Mouse (Mus musculus) hindbrain, embryonic 13.5 days (tissue): Measurements from ENCODE around the gene Zfr. TPM values are rescaled to one million over a fixed set of nuclear protein-coding genes. Genes with fewer than 3 reads are reported as not detected.
"Not testable (repeated sequence)": the region's sequence is repeated elsewhere in the genome, so short reads cannot be mapped to it uniquely, and the experiment has no call there.

Experiments
- ATAC-seq: fragments of 200-750 bp; cut with Nextera tagmentation; 2 replicates; pipeline ENCODE4 v1.8.0; 2017; ENCODE audit warnings: moderate TSS enrichment; ENCODE audit not compliant: low FRiP score
- H3K27ac ChIP-seq: fragments of 300-500 bp; sonication (generic); 2 replicates; pipeline ENCODE4 v1.5.1; 2015; ENCODE audit warnings: inconsistent platforms, mild to moderate bottlenecking, moderate library complexity
- H3K27me3 ChIP-seq: fragments of 300-500 bp; sonication (generic); 2 replicates; pipeline ENCODE4 v1.6.1; 2015; ENCODE audit warnings: mild to moderate bottlenecking, inconsistent platforms
- H3K36me3 ChIP-seq: fragments of 300-500 bp; sonication (generic); 2 replicates; pipeline ENCODE4 v1.6.1; 2015; ENCODE audit warnings: mild to moderate bottlenecking, inconsistent platforms
- H3K4me1 ChIP-seq: fragments of 300-500 bp; sonication (generic); replicated peaks from 2 replicates; pipeline ENCODE4 v1.6.1; 2015; ENCODE audit warnings: inconsistent platforms
- H3K4me2 ChIP-seq: fragments of 300-500 bp; sonication (generic); 2 replicates; pipeline ENCODE4 v1.6.1; 2015; ENCODE audit warnings: inconsistent platforms, mild to moderate bottlenecking, moderate library complexity
- H3K4me3 ChIP-seq: fragments of 300-500 bp; sonication (generic); 2 replicates; pipeline ENCODE4 v1.5.1; 2015; ENCODE audit warnings: mild to moderate bottlenecking, inconsistent platforms
- H3K9ac ChIP-seq: fragments of 300-500 bp; sonication (generic); 2 replicates; pipeline ENCODE4 v1.6.1; 2015; ENCODE audit warnings: mild to moderate bottlenecking, inconsistent platforms
- H3K9me3 ChIP-seq: fragments of 300-500 bp; sonication (generic); 2 replicates; pipeline ENCODE4 v1.6.1; 2016; ENCODE audit warnings: inconsistent platforms
- WGBS: fragments of 180-500 bp; shearing (Covaris S2); methylation state at CpG from one replicate; pipeline ENCODE4 v1.1.7; 2015; 5-methylcytosine and 5-hydroxymethylcytosine counted together
- polyA plus RNA-seq: library from polyadenylated mRNA; unstranded; fragments of >200 nt; fragmentation: Nextera tagmentation; extraction: Ambion mirVana; gene quantifications from 2 replicates; pipeline ENCODE4 v1.2.1, GENCODE M21; 2015

The Zfr gene
- polyA plus RNA-seq, 1 experiment from 2014 or later = 147 TPM

- ATAC-seq = no peak
- WGBS = 74% methylated on average over 1 of the region's 1 CpGs
- H3K4me2 ChIP-seq = no peak overlapping the region
Observed at GRCm38 (mm10) chr15:12212266-12212665, 94.6 kb downstream of the Zfr start.

GRCm38 (mm10) chr15:12214531-12215414 is 97.1 kb downstream of the Zfr start:
- H3K4me1 ChIP-seq = peaks cover 36% of the 10 kb centered on the region
- 75% methylated on average over 14 of the region's 14 CpGs for WGBS
- H3K9ac ChIP-seq = no peak overlapping the region
- no peaks in the 10 kb centered on the region for H3K27me3 ChIP-seq
- no peak overlapping the region for H3K4me3 ChIP-seq
- no peaks in the 10 kb centered on the region for H3K9me3 ChIP-seq
- no peak for ATAC-seq
- no peaks in the 10 kb centered on the region for H3K36me3 ChIP-seq
- H3K27ac ChIP-seq = no peak overlapping the region
- H3K4me2 ChIP-seq = no peak overlapping the region

More at GRCm38 (mm10) chr15:12212266-12212665, 94.6 kb downstream of the Zfr start:
- Histone ChIP-seq H3K27ac (no peak overlapping the region), H3K36me3 (no peaks in the 10 kb centered on the region), H3K4me1 (peaks cover 46% of the 10 kb centered on the region), H3K9ac (no peak overlapping the region), H3K27me3 (no peaks in the 10 kb centered on the region), H3K9me3 (no peaks in the 10 kb centered on the region), H3K4me3 (no peak overlapping the region)

GRCm38 (mm10) chr15:12215415-12215718 is 97.7 kb downstream of the Zfr start:
- WGBS = 95% methylated on average over 5 of the region's 5 CpGs
- Histone ChIP-seq H3K36me3 (no peaks in the 10 kb centered on the region), H3K27me3 (no peaks in the 10 kb centered on the region), H3K4me3 (no peak overlapping the region), H3K9me3 (no peaks in the 10 kb centered on the region), H3K9ac (no peak overlapping the region), H3K27ac (no peak overlapping the region), H3K4me2 (no peak overlapping the region), H3K4me1 (peaks cover 36% of the 10 kb centered on the region)
- no peak for ATAC-seq

GRCm38 (mm10) chr15:12216119-12216518 is 98.5 kb downstream of the Zfr start:
- WGBS = 92% methylated on average over 8 of the region's 8 CpGs
- no peak overlapping the region for H3K27ac ChIP-seq
- H3K36me3 ChIP-seq = no peaks in the 10 kb centered on the region
- H3K4me2 ChIP-seq = no peak overlapping the region
- no peak overlapping the region for H3K9ac ChIP-seq
- H3K4me1 ChIP-seq = peaks cover 40% of the 10 kb centered on the region
- no peaks in the 10 kb centered on the region for H3K9me3 ChIP-seq
- no peak overlapping the region for H3K4me3 ChIP-seq
- H3K27me3 ChIP-seq = no peaks in the 10 kb centered on the region
- ATAC-seq = no peak

- H3K27me3 ChIP-seq = no peaks in the 10 kb centered on the region
- H3K36me3 ChIP-seq = no peaks in the 10 kb centered on the region
- H3K4me3 ChIP-seq = no peak overlapping the region
- no peak overlapping the region for H3K4me2 ChIP-seq
- no peak overlapping the region for H3K9ac ChIP-seq
- H3K27ac ChIP-seq = no peak overlapping the region
- no peaks in the 10 kb centered on the region for H3K9me3 ChIP-seq
- no peak for ATAC-seq
- peaks cover 39% of the 10 kb centered on the region for H3K4me1 ChIP-seq
- WGBS = 79% methylated on average over 13 of the region's 13 CpGs
Observed at GRCm38 (mm10) chr15:12216798-12217197, 99.2 kb downstream of the Zfr start.

GRCm38 (mm10) chr15:12217332-12217731 is 99.7 kb downstream of the Zfr start:
- H3K4me2 ChIP-seq, H3K4me3 ChIP-seq, H3K36me3 ChIP-seq, H3K27ac ChIP-seq, H3K27me3 ChIP-seq, ATAC-seq, H3K9me3 ChIP-seq, H3K9ac ChIP-seq: not testable (repeated sequence)
- 89% methylated on average over 3 of the region's 3 CpGs for WGBS
- H3K4me1 ChIP-seq = peaks cover 44% of the 10 kb centered on the region

- Histone ChIP-seq H3K36me3 (no peaks in the 10 kb centered on the region), H3K4me3 (no peak overlapping the region), H3K27ac (no peak overlapping the region), H3K9me3 (no peaks in the 10 kb centered on the region), H3K4me1 (peaks cover 48% of the 10 kb centered on the region), H3K9ac (no peak overlapping the region), H3K4me2 (no peak overlapping the region), H3K27me3 (no peaks in the 10 kb centered on the region)
- WGBS = 26% methylated on average over 5 of the region's 5 CpGs
- 0 out of 2 replicates have a peak, but pooled peaks have one; percentile 22 for ATAC-seq
Observed at GRCm38 (mm10) chr15:12217849-12218248, 100.2 kb downstream of the Zfr start.

- 94% methylated on average over 11 of the region's 11 CpGs for WGBS
- Histone ChIP-seq H3K4me3 (no peak overlapping the region), H3K36me3 (no peaks in the 10 kb centered on the region), H3K9me3 (no peaks in the 10 kb centered on the region), H3K4me1 (peaks cover 51% of the 10 kb centered on the region), H3K27me3 (no peaks in the 10 kb centered on the region), H3K27ac (no peak overlapping the region), H3K9ac (no peak overlapping the region), H3K4me2 (no peak overlapping the region)
- ATAC-seq = no peak
Observed at GRCm38 (mm10) chr15:12218583-12219382, 101.2 kb downstream of the Zfr start.

GRCm38 (mm10) chr15:12221131-12221530 is 103.5 kb downstream of the Zfr start:
- Histone ChIP-seq H3K36me3 (no peaks in the 10 kb centered on the region), H3K9ac (no peak overlapping the region), H3K27me3 (no peaks in the 10 kb centered on the region), H3K4me2 (no peak overlapping the region), H3K9me3 (no peaks in the 10 kb centered on the region), H3K27ac (no peak overlapping the region), H3K4me1 (peaks cover 43% of the 10 kb centered on the region), H3K4me3 (no peak overlapping the region)
- WGBS = 87% methylated on average over 13 of the region's 13 CpGs
- no peak for ATAC-seq

GRCm38 (mm10) chr15:12222564-12223302 is 105.1 kb downstream of the Zfr start:
- no peak overlapping the region for H3K4me2 ChIP-seq
- H3K9me3 ChIP-seq = no peaks in the 10 kb centered on the region
- H3K4me1 ChIP-seq = peaks cover 40% of the 10 kb centered on the region
- no peaks in the 10 kb centered on the region for H3K36me3 ChIP-seq
- H3K9ac ChIP-seq = no peak overlapping the region
- H3K27me3 ChIP-seq = no peaks in the 10 kb centered on the region
- 9% methylated on average over 8 of the region's 8 CpGs for WGBS
- H3K27ac ChIP-seq = 0 out of 2 replicates have a peak overlapping the region, but pooled peaks have one; percentile 30
- no peak overlapping the region for H3K4me3 ChIP-seq
- no peak for ATAC-seq

GRCm38 (mm10) chr15:12223393-12223792 is 105.8 kb downstream of the Zfr start:
- H3K27ac ChIP-seq = no peak overlapping the region
- no peaks in the 10 kb centered on the region for H3K9me3 ChIP-seq
- 49% methylated on average over 6 of the region's 6 CpGs for WGBS
- no peak overlapping the region for H3K4me2 ChIP-seq
- H3K27me3 ChIP-seq = no peaks in the 10 kb centered on the region
- H3K36me3 ChIP-seq = no peaks in the 10 kb centered on the region
- H3K4me1 ChIP-seq = peaks cover 42% of the 10 kb centered on the region
- H3K4me3 ChIP-seq = no peak overlapping the region
- no peak overlapping the region for H3K9ac ChIP-seq
- ATAC-seq = no peak

GRCm38 (mm10) chr15:12224239-12224638 is 106.6 kb downstream of the Zfr start:
- H3K27me3 ChIP-seq = no peaks in the 10 kb centered on the region
- 98% methylated on average over 2 of the region's 2 CpGs for WGBS
- H3K9me3 ChIP-seq = no peaks in the 10 kb centered on the region
- H3K4me1 ChIP-seq = peaks cover 43% of the 10 kb centered on the region
- no peak overlapping the region for H3K27ac ChIP-seq
- no peak overlapping the region for H3K4me3 ChIP-seq
- H3K4me2 ChIP-seq = no peak overlapping the region
- no peak for ATAC-seq
- no peaks in the 10 kb centered on the region for H3K36me3 ChIP-seq
- H3K9ac ChIP-seq = no peak overlapping the region
